Mouse (Mus musculus): Measurements from ENCODE around the gene Clec3a. TPM values are rescaled to one million over a fixed set of nuclear protein-coding genes. Genes with fewer than 3 reads are reported as not detected.

Gene Clec3a
- polyA plus RNA-seq, 1 experiment: not detected

- no peak overlapping the region for H3K4me3 ChIP-seq (ENCODE audit: insufficient read depth, poor library complexity, severe bottlenecking)
- no peaks in the 10 kb centered on the region for H3K79me3 ChIP-seq (ENCODE audit: low read depth)
- no peaks in the 10 kb centered on the region for H3K79me2 ChIP-seq (ENCODE audit: control insufficient read depth, insufficient read depth)
- no peaks in the 10 kb centered on the region for H3K36me3 ChIP-seq (ENCODE audit: control insufficient read depth, insufficient read depth)
- H3ac ChIP-seq (ENCODE audit: control insufficient read depth, insufficient read length, low read depth): no peak overlapping the region
- H3K27me3 ChIP-seq (ENCODE audit: control insufficient read depth, insufficient read depth, insufficient read length): no peaks in the 10 kb centered on the region
- TF ChIP-seq MYOG (IDR thresholded peaks at IDR 0.05; ENCODE audit: control insufficient read depth, extremely low read depth, insufficient read length): no peak
- no peak for TF ChIP-seq FOSL1 (IDR thresholded peaks at IDR 0.05; ENCODE audit: insufficient read depth, low read length, poor library complexity, severe bottlenecking)
- no peak for TF ChIP-seq MAX (IDR thresholded peaks at IDR 0.05)
- TF ChIP-seq MYOD1 (IDR thresholded peaks at IDR 0.05; ENCODE audit: control insufficient read depth, insufficient read length, low read depth): no peak
- no peak for TF ChIP-seq CTCF (IDR thresholded peaks at IDR 0.05; ENCODE audit: control insufficient read depth, insufficient read depth, insufficient read length)
- no peak for TF ChIP-seq CEBPB (IDR thresholded peaks at IDR 0.05; ENCODE audit: low read depth)
- TF ChIP-seq USF1 (IDR thresholded peaks at IDR 0.05; ENCODE audit: low read depth): no peak
These were observed 55.7 kb downstream of the Clec3a start for GRCm38 (mm10) chr8:114473546-114473945.

Other genes with a start within 250 kb of the Clec3a start
- gene Vat1l, start 212.5 kb upstream of the Clec3a start, polyA plus RNA-seq (2012; fragmentation: generic; extraction: Trizol): not detected
- 3.7 TPM for gene Wwox, start 21.6 kb downstream of the Clec3a start, polyA plus RNA-seq (2012; fragmentation: generic; extraction: Trizol)